In genomic region chr6:90529461-90530046, GRCm38 (mm10) we compare ENCODE assay signal across 19 mouse cellular contexts. TPM values are rescaled to one million over a fixed set of nuclear protein-coding genes. Genes with fewer than 3 reads are reported as not detected.
DNase-seq lines count a peak whose midpoint lies in the region; ATAC-seq and TF ChIP-seq lines count a peak whose summit lies in the region.
"Had no signal": no experiment of that assay in that cellular context is flagged by ENCODE, and none has a peak within 500 bp of the region (broad histone marks: within the 10 kb centered on the region; RNA-seq: fewer than 3 reads in every experiment).

No protein-coding gene starts in this region.

- no peak for TF ChIP-seq POLR2A in kidney, adult 2 months (IDR thresholded peaks at IDR 0.05; ENCODE audit: low read depth, low read length)

- H3K36me3 ChIP-seq in kidney, adult 2 months (ENCODE audit: control insufficient read depth, insufficient read depth, low read length), result no peaks in the 10 kb centered on the region
- no peaks in the 10 kb centered on the region for H3K36me3 ChIP-seq in kidney, embryonic 16.5 days (ENCODE audit: insufficient read depth, low read length)
- no peaks in the 10 kb centered on the region for H3K36me3 ChIP-seq in hindbrain, postnatal 0 days (ENCODE audit: insufficient read depth, low read length)
- H3K36me3 ChIP-seq: embryonic facial prominence, embryonic 13.5 days; heart, embryonic 15.5 days; limb, embryonic 13.5 days; midbrain, embryonic 12.5 days had no signal

- no peaks in the 10 kb centered on the region for H3K9me3 ChIP-seq in kidney, embryonic 16.5 days (ENCODE audit: low read length)
- no peaks in the 10 kb centered on the region for H3K9me3 ChIP-seq in hindbrain, postnatal 0 days (ENCODE audit: low read length)
- H3K9me3 ChIP-seq: embryonic facial prominence, embryonic 13.5 days; heart, embryonic 15.5 days; limb, embryonic 13.5 days; midbrain, embryonic 12.5 days had no signal

- no peak overlapping the region for H3K4me2 ChIP-seq in kidney, embryonic 16.5 days (replicated peaks; ENCODE audit: low read depth, low read length)
- H3K4me2 ChIP-seq in hindbrain, postnatal 0 days (ENCODE audit: low read depth, low read length), result no peak overlapping the region
- H3K4me2 ChIP-seq: embryonic facial prominence, embryonic 13.5 days; heart, embryonic 15.5 days; limb, embryonic 13.5 days; midbrain, embryonic 12.5 days had no signal

- 24% methylated on average over 2 of the region's 2 CpGs for WGBS in kidney, adult 2 months
- 59% methylated on average over 2 of the region's 2 CpGs for WGBS in kidney, embryonic 16.5 days
- 27% methylated on average over 2 of the region's 2 CpGs for WGBS in hindbrain, postnatal 0 days

- ATAC-seq in kidney, embryonic 16.5 days (ENCODE audit: low FRiP score, low TSS enrichment), result no peak
- 0 out of 2 replicates have a peak, but pooled peaks have one; percentile 25 for ATAC-seq in hindbrain, postnatal 0 days

- H3K4me1 ChIP-seq in kidney, adult 2 months (ENCODE audit: control insufficient read depth, insufficient read depth, low read length), result no peaks in the 10 kb centered on the region; the same call in 1 of the 2 replicates
- H3K4me1 ChIP-seq in kidney, embryonic 16.5 days (ENCODE audit: insufficient read depth, low read length), result no peaks in the 10 kb centered on the region
- no peaks in the 10 kb centered on the region for H3K4me1 ChIP-seq in hindbrain, postnatal 0 days (ENCODE audit: insufficient read depth, low read length)
- H3K4me1 ChIP-seq: embryonic facial prominence, embryonic 13.5 days; heart, embryonic 15.5 days; limb, embryonic 13.5 days; midbrain, embryonic 12.5 days had no signal

- peak; percentile 39 for DNase-seq in kidney, adult 2 months
- DNase-seq in 3T3-L1 (ENCODE audit: low read depth, low spot score), result peak; percentile 44
- DNase-seq in 416B (ENCODE audit: low read depth), result peak; percentile 4
- DNase-seq in hindbrain, postnatal 0 days (ENCODE audit: low spot score), result peak; percentile 29
- no peak for DNase-seq in cerebellum, postnatal 10 days
- no peak for DNase-seq in layer of hippocampus, postnatal 25 days (ENCODE audit: extremely low spot score in 1 of 2, low spot score in 1 of 2)
- DNase-seq: adrenal gland, adult 8-10 months; cerebellum, adult 18-20 months; heart, adult 11 months; kidney, adult 18-20 months; kidney, postnatal 25 days; right cerebral cortex, postnatal 25 days; thymus, postnatal 14 days had no signal

- no peak overlapping the region for H3K27ac ChIP-seq in kidney, adult 2 months (ENCODE audit: insufficient read depth, low read depth, low read length)
- H3K27ac ChIP-seq in kidney, embryonic 16.5 days (ENCODE audit: low read length), result no peak overlapping the region
- peak overlapping the region; percentile 20; the same call in 1 of the 2 replicates for H3K27ac ChIP-seq in hindbrain, postnatal 0 days
- H3K27ac ChIP-seq: embryonic facial prominence, embryonic 13.5 days; heart, embryonic 15.5 days; limb, embryonic 13.5 days; liver, embryonic 14.5 days; midbrain, embryonic 12.5 days had no signal

- TF ChIP-seq CTCF in kidney, adult 2 months (conservative IDR thresholded peaks at IDR 0.05; ENCODE audit: insufficient read depth, insufficient read length, low read depth, low read length), result no peak
- no peak; the same call in 1 of the 2 replicates for TF ChIP-seq CTCF in hindbrain, postnatal 0 days (IDR thresholded peaks at IDR 0.05; ENCODE audit: low read depth)

- no peak overlapping the region for H3K9ac ChIP-seq in kidney, embryonic 16.5 days (replicated peaks; ENCODE audit: low read length)
- no peak overlapping the region for H3K9ac ChIP-seq in hindbrain, postnatal 0 days (replicated peaks; ENCODE audit: low read length)
- H3K9ac ChIP-seq: embryonic facial prominence, embryonic 13.5 days; heart, embryonic 15.5 days; limb, embryonic 13.5 days; liver, embryonic 14.5 days; midbrain, embryonic 12.5 days had no signal

- no peaks in the 10 kb centered on the region for H3K27me3 ChIP-seq in kidney, adult 2 months (replicated peaks; ENCODE audit: control insufficient read depth, insufficient read depth, low read length)
- no peaks in the 10 kb centered on the region for H3K27me3 ChIP-seq in kidney, embryonic 16.5 days (ENCODE audit: insufficient read depth, low read length)
- H3K27me3 ChIP-seq in hindbrain, postnatal 0 days (ENCODE audit: insufficient read depth, low read length), result no peaks in the 10 kb centered on the region
- H3K27me3 ChIP-seq: embryonic facial prominence, embryonic 13.5 days; heart, embryonic 15.5 days; limb, embryonic 13.5 days; midbrain, embryonic 12.5 days had no signal

- H3K4me3 ChIP-seq in kidney, adult 2 months (ENCODE audit: insufficient read depth, low read depth, low read length), result no peak overlapping the region
- H3K4me3 ChIP-seq in kidney, embryonic 16.5 days (ENCODE audit: low read length), result no peak overlapping the region
- H3K4me3 ChIP-seq in hindbrain, postnatal 0 days (ENCODE audit: low read length), result no peak overlapping the region
- H3K4me3 ChIP-seq: embryonic facial prominence, embryonic 13.5 days; heart, embryonic 15.5 days; limb, embryonic 13.5 days; midbrain, embryonic 12.5 days had no signal

RNA-seq across cellular contexts. Expression of gene Aldh1l1, which starts 43.3 kb away (rescaled TPM):
- polyA plus RNA-seq in kidney, adult 2 months (2012; rRNA removed), result 253 and 260 TPM in 2 replicates
- polyA plus RNA-seq in kidney, embryonic 16.5 days (2015; fragmentation: Nextera tagmentation; extraction: Ambion mirVana), result 21.1 and 23.4 TPM in 2 replicates
- 168 and 214 TPM in 2 replicates for total RNA-seq in hindbrain, postnatal 0 days (2014; rRNA removed)
- polyA plus RNA-seq in hindbrain, postnatal 0 days (2015; fragmentation: Nextera tagmentation; extraction: Ambion mirVana), result 131 and 145 TPM in 2 replicates
- total RNA-seq in layer of hippocampus, postnatal 25 days (2021), result 10 to 100 TPM; 45.0 to 48.4 TPM

Comparison
In these comparisons a context has a peak if more than half of its experiments do, and no peak if none do; other contexts are left out.
1. DNase-seq: peak in kidney, adult 2 months (single experiment), 3T3-L1 (single experiment), 416B (single experiment) and hindbrain, postnatal 0 days (single experiment); none in cerebellum, postnatal 10 days (0 of 2) and layer of hippocampus, postnatal 25 days (0 of 2).